Mouse (Mus musculus) heart, postnatal 36 days (tissue): ENCODE measurements around the gene Vps52. TPM values are rescaled to one million over a fixed set of nuclear protein-coding genes. Genes with fewer than 3 reads are reported as not detected.

Experiments
- DNase-seq, 2 experiments: peaks; one replicate each; pipeline ENCODE4 v3.0.0; 2021 to 2022
- intact Hi-C: fragments of 180-260 bp; cut with DNase I; formaldehyde crosslinking; loops from one replicate; pipeline ENCODE4 v1.15.1; 2025
- total RNA-seq, 2 experiments: library from RNA; stranded (reverse); gene quantifications; 2 replicates each; pipeline ENCODE4 v1.2.3; 2021

Gene Vps52
- total RNA-seq, 2 experiments from 2014 or later: 38.8 to 41.4 TPM

DNA sequence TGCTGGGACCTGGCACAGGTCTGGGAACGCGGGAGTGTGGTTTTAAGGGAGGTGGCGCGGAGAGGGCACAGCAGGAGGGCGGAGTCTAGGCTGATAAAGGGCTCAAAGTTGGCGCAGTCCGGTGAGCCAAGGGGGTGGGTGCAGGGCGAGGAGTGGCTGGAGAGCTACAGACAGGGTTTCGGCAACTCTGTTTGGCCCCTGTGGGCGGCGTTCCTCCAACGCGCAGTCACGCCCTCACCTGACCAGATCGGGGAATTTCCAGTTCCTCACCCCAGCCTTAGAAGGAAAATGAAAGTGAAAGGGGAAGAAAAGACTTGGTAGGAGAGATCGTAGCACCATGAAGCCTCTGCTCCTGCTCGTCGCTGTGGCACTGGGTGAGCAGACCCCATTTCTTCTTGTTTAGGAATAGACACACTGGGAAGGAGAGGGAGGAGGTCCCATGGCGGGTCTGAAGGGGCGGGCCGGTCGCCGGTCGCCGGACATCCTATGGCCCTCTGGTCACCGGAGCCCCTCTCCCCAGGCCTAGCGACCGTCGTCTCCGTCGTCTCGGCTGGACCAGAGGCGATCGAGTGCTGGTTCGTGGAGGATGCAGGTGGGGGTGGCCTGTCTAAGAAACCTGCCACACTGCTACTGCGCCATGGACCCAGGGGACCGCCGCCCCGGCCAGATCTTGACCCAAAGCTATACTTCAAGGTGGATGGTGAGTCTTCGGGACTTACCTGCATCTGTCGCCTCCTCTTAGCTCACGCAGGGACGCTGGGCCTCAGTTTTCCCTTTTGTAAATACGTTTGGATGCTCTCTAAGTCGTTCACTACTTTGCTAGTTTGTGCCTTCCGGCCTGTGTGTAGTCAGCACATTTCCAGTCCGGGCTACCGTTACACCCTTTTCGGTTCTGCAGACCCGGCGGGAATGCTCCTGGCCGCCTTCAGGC is 36.0 kb upstream of the Vps52 start:
- intact Hi-C loops: loop anchor here (2.0 kb wide), 1 partner anchor 17 kb away; no protein-coding TSS in a partner anchor
- DNase-seq: peak; percentile 79 to 81

DNA sequence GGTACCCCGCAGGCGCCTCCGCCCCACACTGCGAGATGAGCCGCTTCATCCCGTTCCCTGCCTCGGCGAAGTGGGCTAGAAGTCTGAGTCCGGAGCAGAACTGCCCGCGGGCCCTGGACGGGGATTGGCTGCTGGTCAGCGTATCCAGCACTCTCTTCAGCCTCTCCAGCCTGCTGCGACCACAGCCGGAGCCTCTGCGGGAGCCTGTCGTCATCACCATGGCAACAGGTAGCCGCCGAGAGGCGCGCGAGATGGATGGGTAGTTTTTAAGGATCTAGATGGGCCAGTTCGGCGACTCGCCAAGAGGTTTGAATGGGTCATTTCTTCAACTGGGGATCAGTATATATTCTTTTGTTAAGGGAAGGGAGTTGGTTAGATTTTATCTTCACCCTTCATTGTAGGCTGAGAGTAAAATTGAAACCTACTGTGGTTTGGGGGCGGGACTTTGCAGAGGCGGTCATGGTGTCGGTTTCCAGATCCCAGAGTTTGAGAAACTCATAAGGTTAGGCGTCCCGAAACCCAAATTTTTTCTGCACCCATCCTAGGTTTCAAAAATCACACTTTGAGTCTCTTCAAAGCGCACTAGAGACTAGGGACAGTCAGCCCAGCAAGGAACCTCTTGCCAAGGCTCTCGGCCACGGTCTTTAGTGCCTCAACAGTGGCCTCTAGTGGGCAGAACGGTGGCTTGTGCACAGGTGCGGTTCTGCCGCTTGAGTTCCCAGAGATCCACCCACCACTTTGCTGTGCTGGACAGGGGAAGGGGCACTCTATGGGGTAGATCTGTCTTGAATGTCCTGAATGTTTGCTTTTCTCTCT is 35.1 kb upstream of the Vps52 start:
- peak; percentile 86 to 88 for DNase-seq
- intact Hi-C loops: loop anchor here (2.0 kb wide), 1 partner anchor 18 kb away; no protein-coding TSS in a partner anchor

DNA sequence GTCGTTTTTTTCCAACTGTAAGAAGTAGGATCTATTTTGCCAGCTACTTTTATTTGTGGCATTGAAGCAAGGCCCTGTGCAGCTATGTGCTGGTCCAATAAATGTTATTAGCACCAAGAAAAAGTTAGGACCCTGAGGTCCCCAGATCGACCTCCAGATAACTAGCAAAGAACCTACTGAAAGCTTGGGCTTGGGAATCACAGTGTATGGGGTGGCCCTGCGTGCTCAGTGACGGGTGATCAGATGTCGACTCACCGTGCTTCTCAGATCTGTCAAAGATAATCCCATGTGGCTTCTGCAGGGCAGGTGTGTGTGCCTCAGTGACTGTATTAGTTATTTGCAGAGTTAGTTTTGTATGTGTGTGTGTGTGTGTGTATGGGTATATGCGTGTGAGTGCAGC is 34.3 kb upstream of the Vps52 start:
- intact Hi-C loops: loop anchor here (2.0 kb wide), 1 partner anchor 19 kb away; no protein-coding TSS in a partner anchor
- DNase-seq: no peak

DNA sequence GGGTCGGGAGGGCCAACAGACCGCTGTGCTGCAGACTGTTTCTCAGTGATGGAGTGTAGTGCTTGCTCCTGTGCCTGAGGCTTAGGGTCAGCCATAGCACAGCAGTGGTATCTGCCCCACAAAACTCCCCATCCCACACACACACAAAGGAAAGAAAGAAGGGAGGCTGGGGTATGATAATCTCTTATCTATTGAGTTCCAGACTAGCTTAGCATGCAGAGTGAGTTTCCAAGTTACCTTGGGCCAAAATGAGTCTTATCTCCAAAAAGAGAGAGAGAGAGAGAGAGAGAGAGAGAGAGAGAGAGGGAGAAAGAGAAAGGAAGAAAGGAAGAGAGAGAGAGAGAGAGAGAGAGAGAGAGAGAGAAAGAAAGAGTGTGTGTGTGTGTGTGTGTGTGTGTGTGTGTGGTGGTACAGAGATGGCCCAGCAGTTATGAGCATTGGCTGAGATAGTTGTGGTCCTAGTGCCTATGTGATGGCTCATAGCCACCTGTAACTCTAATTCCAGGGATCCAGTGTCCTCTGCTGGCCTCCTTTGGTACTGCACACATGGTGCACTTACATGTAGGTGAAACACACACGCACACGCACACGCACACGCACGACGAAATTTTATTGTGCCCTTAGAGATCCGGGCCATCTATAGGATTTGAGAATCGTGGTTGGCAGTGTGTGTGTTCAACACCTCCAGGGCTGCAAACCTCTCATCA is 30.9 kb upstream of the Vps52 start:
- intact Hi-C loops: loop anchor here (5.0 kb wide), 1 partner anchor 32 kb away; the partner anchor contains the start of gene Kifc1
- DNase-seq: peak in 1 of 2 experiments; percentile 55

DNA sequence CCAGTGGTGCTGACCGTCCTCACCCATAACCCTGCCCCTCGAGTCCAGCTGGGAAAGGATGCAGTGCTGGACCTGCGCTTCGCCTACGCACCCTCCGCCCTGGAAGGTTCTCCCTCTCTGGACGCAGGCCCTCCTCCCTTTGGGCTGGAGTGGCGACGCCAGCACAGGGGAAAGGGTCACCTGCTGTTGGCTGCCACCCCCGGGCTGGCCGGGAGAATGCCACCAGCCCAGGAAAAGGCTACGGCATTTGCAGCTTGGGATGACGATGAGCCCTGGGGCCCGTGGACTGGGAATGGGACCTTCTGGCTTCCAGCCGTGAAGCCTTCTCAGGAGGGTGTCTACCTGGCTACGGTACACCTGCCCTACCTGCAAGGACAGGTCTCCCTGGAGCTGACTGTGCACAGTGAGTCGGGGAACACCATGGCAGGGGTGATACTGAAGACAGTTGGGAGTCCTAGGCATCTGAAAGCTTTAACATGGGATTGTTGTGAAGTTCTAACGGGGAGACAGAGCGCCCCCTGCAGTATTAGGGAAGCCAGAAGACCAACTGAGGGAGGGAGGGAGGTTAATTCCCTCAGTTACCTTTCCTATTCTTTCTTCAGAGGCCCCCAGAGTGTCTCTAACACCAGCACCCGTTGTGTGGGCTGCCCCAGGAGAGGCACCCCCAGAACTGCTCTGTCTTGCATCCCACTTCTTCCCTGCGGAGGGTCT is 30.1 kb upstream of the Vps52 start:
- no peak for DNase-seq
- intact Hi-C loops: loop anchor here (5.0 kb wide), 1 partner anchor 33 kb away; the partner anchor contains the start of gene Kifc1

DNA sequence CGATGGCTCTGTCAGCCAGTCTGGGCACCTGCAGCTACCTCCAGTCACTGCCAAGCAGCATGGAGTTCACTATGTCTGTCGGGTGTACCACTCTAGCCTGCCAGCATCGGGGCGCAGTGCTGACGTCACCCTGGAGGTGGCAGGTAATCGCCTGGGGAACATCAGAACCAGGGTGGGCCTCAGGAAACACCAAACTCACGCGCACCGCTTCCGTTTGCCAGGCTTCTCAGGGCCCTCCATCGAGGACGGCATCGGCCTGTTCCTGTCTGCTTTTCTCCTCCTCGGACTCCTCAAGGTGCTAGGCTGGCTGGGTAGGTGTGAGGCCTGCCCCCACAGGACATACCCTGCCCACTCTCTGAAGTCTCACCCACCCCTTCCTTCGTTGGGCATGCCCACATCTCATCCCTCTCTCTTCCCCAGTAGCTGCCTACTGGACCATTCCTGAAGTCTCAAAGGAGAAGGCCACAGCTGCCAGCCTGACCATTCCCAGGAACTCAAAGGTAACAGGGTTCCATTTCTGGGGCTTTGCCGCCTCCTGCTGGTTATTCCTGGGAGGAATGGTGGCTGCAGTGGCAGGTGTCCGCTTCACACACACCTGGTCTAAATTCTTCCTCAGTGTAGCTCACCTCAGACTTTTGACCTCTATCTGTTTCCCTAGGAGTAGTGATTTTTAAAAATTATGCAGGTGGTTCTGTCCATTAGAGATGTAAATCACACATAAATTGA is 29.2 kb upstream of the Vps52 start:
- no peak for DNase-seq
- intact Hi-C loops: loop anchor here (5.0 kb wide), 1 partner anchor 34 kb away; the partner anchor contains the start of gene Kifc1

DNA sequence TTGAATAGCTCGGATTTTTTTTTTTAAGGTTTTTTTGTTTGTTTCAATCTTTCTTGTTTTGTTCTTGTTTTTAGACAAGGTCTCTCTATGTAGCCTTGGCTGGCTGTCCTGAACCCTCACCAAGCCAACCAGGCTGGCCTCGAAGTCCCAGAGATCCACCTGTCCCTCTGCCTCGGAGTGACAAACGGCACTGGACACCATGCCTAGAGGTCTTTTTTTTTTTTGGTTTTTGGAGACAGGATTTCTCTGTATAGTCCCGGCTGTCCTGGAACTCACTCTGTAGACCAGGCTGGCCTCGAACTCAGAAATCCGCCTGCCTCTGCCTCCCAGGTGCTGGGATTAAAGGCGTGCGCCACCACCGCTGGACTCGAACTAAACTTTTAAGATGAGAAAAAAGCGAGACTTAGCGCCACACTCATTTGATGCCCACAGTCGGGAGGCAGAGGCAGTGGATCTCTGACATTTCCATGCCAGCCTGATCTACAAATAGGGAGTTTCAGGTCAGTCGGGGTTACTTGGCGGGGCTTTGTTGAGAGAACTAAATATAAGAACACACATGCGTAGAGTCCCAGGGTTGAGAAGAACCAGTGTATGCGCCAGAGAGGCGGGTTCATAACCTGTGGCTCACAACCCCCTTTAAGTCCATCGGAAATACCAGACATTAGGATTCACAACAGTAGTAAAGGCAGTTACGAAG is 27.2 kb upstream of the Vps52 start:
- DNase-seq: no peak
- intact Hi-C loops: loop anchor here (5.0 kb wide), 1 partner anchor 36 kb away; the partner anchor contains the start of gene Kifc1

DNA sequence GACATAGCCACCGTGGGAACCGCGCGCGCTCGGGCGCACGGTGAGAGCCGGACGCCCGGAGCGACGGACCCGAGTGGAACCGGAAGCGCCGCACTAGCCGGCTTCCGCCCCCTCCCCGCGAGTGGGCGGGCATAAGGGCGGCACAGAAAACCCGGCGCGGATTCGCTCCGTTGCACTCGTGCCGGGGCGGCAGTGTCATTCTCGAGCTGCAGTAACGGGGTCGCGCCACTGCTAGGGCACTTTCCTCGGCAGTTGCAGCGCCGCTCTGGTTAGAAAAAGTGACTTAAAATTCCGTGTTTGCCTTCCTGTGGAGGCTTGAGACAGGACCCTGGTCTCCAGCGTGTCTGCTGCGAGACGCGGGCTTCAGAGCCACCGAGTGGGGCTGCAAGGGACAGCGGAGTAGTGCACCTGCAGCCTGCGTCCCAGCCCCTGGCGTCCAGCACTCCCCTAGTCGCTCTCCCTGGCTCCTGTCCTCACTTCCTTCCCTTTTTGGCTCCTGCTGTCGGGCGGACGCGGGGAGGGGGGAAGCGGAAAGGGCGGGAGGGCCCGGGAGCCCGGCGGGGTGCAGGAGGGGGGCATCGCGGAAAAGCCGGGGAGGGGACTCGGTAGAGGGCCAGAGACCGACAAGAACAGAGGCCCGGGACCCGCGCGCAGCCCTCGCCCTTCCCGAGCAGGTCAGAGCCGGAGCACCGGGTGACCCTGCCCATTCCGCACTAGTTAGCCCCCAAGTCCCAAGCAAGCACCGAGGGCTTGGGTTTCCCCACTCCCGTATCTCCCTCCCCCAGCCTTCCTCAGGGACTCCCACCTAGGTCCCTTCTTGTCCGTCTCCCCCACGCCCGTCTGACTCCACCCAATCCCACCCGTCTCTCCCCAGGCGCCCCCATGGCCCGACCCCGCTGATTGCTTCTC is 26.0 kb upstream of the Vps52 start, which contains the start of gene Rgl2:
TSS of gene Rgl2 (plus strand) at position 173 of the 909 bp plus-strand sequence.
- peak; percentile 94 to 95 for DNase-seq
- intact Hi-C loops: loop anchor here (1.0 to 5.0 kb wide), 2 partner anchors 26 to 37 kb away; partner anchors contain the start of genes Kifc1 and Vps52

DNA sequence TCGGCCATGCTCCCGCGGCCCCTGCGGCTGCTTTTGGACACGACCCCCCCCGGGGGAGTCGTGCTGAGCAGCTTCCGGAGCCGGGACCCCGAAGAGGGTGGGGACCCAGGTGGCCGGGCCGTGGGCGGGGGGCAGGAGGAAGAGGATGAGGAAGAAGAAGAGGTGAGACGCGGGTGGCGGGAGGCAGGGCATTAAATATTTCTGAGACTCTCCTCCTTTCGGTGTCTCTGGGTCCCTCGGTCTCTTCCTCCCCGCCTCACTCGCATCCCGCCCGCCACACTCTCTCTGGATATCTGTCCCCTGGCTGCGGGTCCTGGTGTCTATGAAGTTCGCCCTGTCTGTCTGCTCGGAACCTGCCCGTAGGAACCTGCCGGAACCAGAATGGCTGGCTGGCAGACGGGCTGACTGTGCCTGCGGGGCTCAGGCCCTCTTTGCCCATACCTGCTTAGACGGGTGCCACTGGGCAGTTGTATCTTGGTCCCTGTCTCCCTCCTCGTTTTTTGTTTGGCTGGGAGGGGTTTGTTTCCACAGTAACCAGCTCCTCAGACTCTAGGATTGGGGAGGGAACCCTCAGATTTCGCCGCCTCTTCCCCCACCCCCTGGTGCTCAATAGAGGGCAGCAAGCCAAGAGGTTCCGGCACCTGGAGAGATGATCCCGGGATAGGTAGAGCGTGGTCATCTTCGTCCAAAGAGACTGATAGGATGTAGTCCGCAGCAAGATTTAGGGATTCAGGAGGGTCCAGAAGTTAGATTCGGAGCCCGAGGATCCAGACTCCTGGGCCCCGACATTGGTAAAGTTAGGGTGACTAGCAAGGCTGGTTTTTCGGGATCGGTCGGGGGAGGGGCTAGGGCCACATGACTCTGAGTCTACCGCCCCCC is 25.1 kb upstream of the Vps52 start:
- intact Hi-C loops: no loop called here
- DNase-seq: peak; percentile 54 to 63

DNA sequence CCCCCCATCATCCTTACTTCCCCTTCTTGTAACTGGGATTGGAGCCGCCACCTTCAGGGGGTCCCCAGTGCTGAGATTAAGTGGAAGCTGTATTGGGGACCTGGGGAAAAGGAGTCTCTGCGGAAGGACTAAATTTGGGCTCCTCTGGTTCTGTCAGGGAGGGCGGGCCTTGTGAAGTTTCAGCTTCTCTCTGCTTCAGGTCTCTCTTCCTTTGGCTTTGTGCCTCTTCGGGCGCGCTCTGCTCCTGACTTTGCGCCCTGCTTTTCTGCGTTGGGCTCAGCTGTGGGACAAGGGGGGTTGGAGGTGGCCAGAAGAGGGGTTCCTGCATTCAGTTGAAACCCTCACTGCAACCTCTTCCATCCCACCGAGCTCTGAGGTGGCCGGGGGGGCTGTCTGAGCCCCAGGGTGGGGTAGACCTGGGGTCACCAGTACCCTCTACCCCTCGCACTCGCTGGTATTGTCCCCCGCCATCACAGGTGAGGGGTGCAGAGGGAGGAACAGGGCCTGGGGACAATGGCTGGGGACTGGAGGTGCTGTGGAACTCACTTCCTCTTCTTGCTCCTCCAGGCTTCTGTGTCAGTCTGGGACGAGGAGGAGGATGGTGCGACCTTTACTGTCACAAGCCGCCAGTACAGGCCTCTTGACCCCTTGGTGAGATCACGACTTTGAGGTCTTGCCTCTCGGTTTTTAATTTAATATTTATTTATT is 24.3 kb upstream of the Vps52 start:
- DNase-seq: no peak
- intact Hi-C loops: no loop called here

DNA sequence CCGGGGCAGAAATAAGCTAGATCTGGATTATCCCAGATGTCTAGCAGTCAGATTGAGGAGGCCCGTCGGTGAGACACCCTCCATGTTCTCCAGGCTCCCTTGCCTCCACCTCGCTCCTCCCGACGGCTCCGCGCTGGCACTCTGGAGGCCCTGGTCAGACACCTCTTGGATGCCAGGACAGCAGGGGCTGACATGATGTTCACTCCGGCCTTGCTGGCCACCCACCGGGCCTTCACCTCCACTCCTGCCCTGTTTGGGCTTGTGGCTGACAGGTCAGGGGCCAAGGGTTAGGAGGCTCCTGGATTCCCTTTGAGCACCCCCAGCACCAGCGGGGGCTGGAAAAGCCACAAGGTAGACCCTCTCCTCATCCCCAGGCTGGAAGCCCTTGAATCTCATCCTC is 23.7 kb upstream of the Vps52 start:
- intact Hi-C loops: no loop called here
- DNase-seq: no peak

DNA sequence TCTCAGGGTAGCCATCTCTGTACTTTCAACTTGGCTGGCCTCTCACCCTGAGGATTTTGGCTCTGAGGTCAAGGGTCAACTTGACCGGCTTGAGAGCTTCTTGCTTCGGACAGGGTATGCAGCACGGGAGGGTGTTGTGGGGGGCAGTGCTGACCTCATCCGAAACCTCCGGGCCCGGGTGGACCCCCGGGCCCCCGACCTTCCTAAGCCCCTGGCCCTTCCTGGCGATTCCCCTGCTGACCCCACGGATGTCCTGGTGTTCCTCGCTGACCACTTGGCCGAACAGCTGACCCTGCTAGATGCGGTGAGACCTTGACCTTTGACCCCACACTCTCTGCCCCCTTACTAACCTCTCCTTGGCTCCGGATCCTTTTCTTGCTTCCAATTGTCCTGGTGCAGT is 23.2 kb upstream of the Vps52 start:
- intact Hi-C loops: no loop called here
- DNase-seq: no peak

DNA sequence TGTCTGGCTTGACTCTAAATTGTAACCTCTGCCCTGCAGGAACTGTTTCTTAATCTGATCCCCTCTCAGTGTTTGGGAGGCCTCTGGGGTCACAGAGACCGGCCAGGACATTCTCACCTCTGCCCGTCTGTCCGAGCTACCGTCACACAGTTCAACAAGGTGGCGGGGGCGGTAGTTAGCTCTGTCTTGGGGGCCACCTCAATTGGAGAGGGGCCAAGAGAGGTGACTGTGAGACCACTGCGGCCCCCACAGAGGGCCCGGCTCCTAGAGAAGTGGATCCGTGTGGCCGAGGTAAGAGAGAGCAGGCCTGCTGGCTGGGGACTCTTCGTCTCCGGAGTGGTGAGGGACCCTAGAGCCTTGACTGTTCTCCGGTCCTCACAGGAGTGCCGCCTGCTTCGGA is 22.6 kb upstream of the Vps52 start:
- intact Hi-C loops: no loop called here
- DNase-seq: no peak

DNA sequence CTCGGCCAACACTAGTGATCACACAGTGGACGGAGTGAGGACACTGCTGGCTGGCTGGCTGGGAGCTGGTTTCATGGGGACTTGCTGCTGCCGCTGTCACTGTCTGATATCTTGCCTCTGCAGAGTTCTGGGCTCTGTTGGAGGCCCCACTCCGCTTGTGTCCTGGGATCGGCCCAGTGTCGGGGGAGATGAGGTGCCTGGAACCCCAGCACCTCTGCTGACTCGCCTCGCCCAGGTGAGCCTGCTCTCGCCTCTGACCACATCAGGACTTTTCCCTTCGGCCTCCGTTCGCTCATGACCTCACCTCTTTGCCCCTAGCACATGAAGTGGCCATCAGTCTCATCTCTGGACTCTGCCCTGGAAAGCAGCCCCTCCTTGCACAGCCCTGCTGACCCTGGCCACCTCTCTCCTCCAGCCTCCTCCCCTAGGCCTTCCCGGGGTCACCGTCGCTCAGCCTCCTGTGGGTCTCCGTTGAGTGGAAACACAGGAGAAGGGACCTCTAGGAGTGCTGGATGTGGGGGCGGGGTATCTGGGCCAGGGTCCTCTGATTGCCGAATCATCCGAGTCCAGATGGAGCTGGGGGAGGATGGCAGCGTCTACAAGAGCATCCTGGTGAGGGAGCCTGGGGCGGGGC is 20.1 kb upstream of the Vps52 start:
- intact Hi-C loops: no loop called here

DNA sequence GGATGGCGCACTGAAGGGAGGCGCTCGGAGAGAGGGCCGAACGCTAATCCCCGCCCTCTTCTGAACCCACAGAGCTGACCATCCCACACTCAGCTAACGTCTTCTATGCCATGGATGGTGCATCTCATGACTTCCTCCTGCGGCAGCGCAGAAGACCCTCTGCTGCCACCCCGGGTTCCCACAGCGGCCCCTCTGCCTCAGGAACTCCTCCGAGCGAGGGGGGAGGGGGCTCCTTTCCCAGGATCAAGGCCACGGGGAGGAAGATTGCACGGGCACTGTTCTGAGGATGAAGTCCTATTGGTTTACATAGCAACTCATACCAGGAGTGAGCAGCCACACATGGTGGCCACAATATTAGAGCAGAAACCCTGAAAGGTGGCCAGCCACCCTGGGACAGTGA is 18.6 kb upstream of the Vps52 start:
- intact Hi-C loops: no loop called here

More for the DNA sequence above, 20.1 kb upstream of the Vps52 start:
- no peak for DNase-seq

More for the DNA sequence above, 18.6 kb upstream of the Vps52 start:
- DNase-seq: no peak
